Mouse (Mus musculus) inflammation-experienced regulatory T-cells, adult 16 weeks (primary cell): ENCODE measurements around the gene Kcnk10. TPM values are rescaled to one million over a fixed set of nuclear protein-coding genes. Genes with fewer than 3 reads are reported as not detected.

Experiments used
- polyA plus RNA-seq: library from polyadenylated mRNA; unstranded; fragments of 100-300 nt; shearing (Covaris generic); gene quantifications from one replicate; pipeline ENCODE4 v1.2.1, GENCODE M21; 2017

The Kcnk10 gene
- polyA plus RNA-seq: 0.07 TPM

GRCm38 (mm10) chr12:98577861-98578360 is at the start of gene Kcnk10:
Gene Kcnk10 (minus strand): TSS chr12:98578310.

GRCm38 (mm10) chr12:98627392-98628259 is 49.5 kb upstream of the Kcnk10 start, which contains the start of gene Spata7:
Gene Spata7 (plus strand): TSS chr12:98628157.

Other genes with a start within 250 kb of the Kcnk10 start
- gene Spata7, start 49.8 kb upstream of the Kcnk10 start, polyA plus RNA-seq: 1.2 TPM
- 5.6 TPM for gene Ptpn21, start 159.1 kb upstream of the Kcnk10 start, polyA plus RNA-seq
- gene Zc3h14, start 168.7 kb upstream of the Kcnk10 start, polyA plus RNA-seq: 39.2 TPM